In genomic region chr11:75210755-75211154, GRCm38 (mm10) we compare ENCODE assay signal across 20 mouse cellular contexts. TPM values are rescaled to one million over a fixed set of nuclear protein-coding genes. Genes with fewer than 3 reads are reported as not detected.
DNase-seq lines count a peak whose midpoint lies in the region; ATAC-seq and TF ChIP-seq lines count a peak whose summit lies in the region.
"Had no signal": no experiment of that assay in that cellular context is flagged by ENCODE, and none has a peak within 500 bp of the region (broad histone marks: within the 10 kb centered on the region; RNA-seq: fewer than 3 reads in every experiment).

No protein-coding gene starts in this region.

- H3K4me2 ChIP-seq in liver, embryonic 15.5 days, result peak overlapping the region; percentile 3; the same call in 1 of the 2 replicates
- H3K4me2 ChIP-seq in midbrain, embryonic 16.5 days (ENCODE audit: low read length), result no peak overlapping the region
- H3K4me2 ChIP-seq: embryonic facial prominence, embryonic 13.5 days; neural tube, embryonic 15.5 days; stomach, embryonic 15.5 days had no signal

- 62% methylated on average over 6 of the region's 6 CpGs for WGBS in liver, embryonic 15.5 days (ENCODE audit: insufficient replicate concordance)
- WGBS in midbrain, embryonic 16.5 days, result 30% methylated on average over 6 of the region's 6 CpGs

- no peak for TF ChIP-seq CTCF in layer of hippocampus, adult 2 months (conservative IDR thresholded peaks at IDR 0.05)

- peaks cover 18% of the 10 kb centered on the region for H3K27me3 ChIP-seq in liver, embryonic 15.5 days
- no peaks in the 10 kb centered on the region for H3K27me3 ChIP-seq in midbrain, embryonic 16.5 days (ENCODE audit: control insufficient read depth, insufficient read depth, low read depth, low read length)
- H3K27me3 ChIP-seq: neural tube, embryonic 15.5 days; stomach, embryonic 15.5 days had no signal

- H3K9me3 ChIP-seq in liver, embryonic 15.5 days (replicated peaks), result no peaks in the 10 kb centered on the region
- no peaks in the 10 kb centered on the region for H3K9me3 ChIP-seq in midbrain, embryonic 16.5 days (replicated peaks; ENCODE audit: control insufficient read depth, low read length, poor library complexity, severe bottlenecking)
- H3K9me3 ChIP-seq: embryonic facial prominence, embryonic 13.5 days; neural tube, embryonic 15.5 days; stomach, embryonic 15.5 days had no signal

- H3K9ac ChIP-seq in liver, embryonic 15.5 days, result no peak overlapping the region; the same call in 1 of the 2 replicates
- no peak overlapping the region for H3K9ac ChIP-seq in midbrain, embryonic 16.5 days (ENCODE audit: low read depth, low read length)
- H3K9ac ChIP-seq: embryonic facial prominence, embryonic 13.5 days; neural tube, embryonic 15.5 days; stomach, embryonic 15.5 days had no signal

- H3K36me3 ChIP-seq in liver, embryonic 15.5 days (replicated peaks), result no peaks in the 10 kb centered on the region
- no peaks in the 10 kb centered on the region for H3K36me3 ChIP-seq in midbrain, embryonic 16.5 days (ENCODE audit: control insufficient read depth, insufficient read depth, low read length)
- H3K36me3 ChIP-seq: embryonic facial prominence, embryonic 13.5 days; neural tube, embryonic 15.5 days; stomach, embryonic 15.5 days had no signal

- H3K4me3 ChIP-seq in layer of hippocampus, adult 2 months, result no peak overlapping the region
- no peak overlapping the region for H3K4me3 ChIP-seq in liver, embryonic 15.5 days (replicated peaks)
- H3K4me3 ChIP-seq in midbrain, embryonic 16.5 days (ENCODE audit: low read depth, low read length), result no peak overlapping the region
- H3K4me3 ChIP-seq: embryonic facial prominence, embryonic 13.5 days; gastrocnemius, adult 2 months; myocyte; neural tube, embryonic 15.5 days; stomach, embryonic 15.5 days had no signal

- peak overlapping the region; percentile 88; the same call in 1 of the 2 replicates for H3K27ac ChIP-seq in layer of hippocampus, adult 2 months
- H3K27ac ChIP-seq in liver, embryonic 15.5 days (replicated peaks), result peak overlapping the region; percentile 75
- peak overlapping the region; percentile 78 for H3K27ac ChIP-seq in midbrain, embryonic 16.5 days (ENCODE audit: low read length)
- H3K27ac ChIP-seq: embryonic facial prominence, embryonic 13.5 days; neural tube, embryonic 15.5 days; stomach, embryonic 15.5 days had no signal

- DNase-seq in cerebellum, adult 9-11 months, result peak; percentile 58
- no peak for DNase-seq in cerebellum, postnatal 14 days
- DNase-seq in layer of hippocampus, adult 2 months (ENCODE audit: low spot score in 2 of 2), result no peak
- no peak for DNase-seq in layer of hippocampus, postnatal 10 days (ENCODE audit: low spot score in 2 of 2)
- no peak for DNase-seq in thymus, postnatal 4 days
- no peak for DNase-seq in spleen, postnatal 36 days (ENCODE audit: low spot score in 2 of 2)
- DNase-seq: adrenal gland, postnatal 14 days; B cell, adult 2 months; gastrocnemius, adult 2 months; heart, adult 11 months; kidney, adult 9 months; kidney, postnatal 36 days; lung, postnatal 10 days had no signal

- no peak for ATAC-seq in liver, embryonic 15.5 days (ENCODE audit: insufficient read depth)
- ATAC-seq in midbrain, embryonic 16.5 days, result no peak
- ATAC-seq: inflammation-experienced regulatory T-cells, adult 6 months had no signal

- peaks cover 71% of the 10 kb centered on the region for H3K4me1 ChIP-seq in liver, embryonic 15.5 days (replicated peaks)
- peaks cover 64% of the 10 kb centered on the region for H3K4me1 ChIP-seq in midbrain, embryonic 16.5 days (ENCODE audit: control insufficient read depth, insufficient read depth, low read length)

RNA-seq across cellular contexts. Expression of gene Rtn4rl1, which starts 17.2 kb away (rescaled TPM):
- 100 to 1,000 TPM; 104 to 110 TPM for total RNA-seq in layer of hippocampus, adult 2 months (2021)
- total RNA-seq in layer of hippocampus, postnatal 10 days (2021), result 10 to 100 TPM; 54.5 to 58.5 TPM
- polyA plus RNA-seq in liver, embryonic 15.5 days (2015; fragmentation: Nextera tagmentation; extraction: Ambion mirVana), result 0.74 and 0.88 TPM in 2 replicates
- 17.8 and 19.7 TPM in 2 replicates for polyA plus RNA-seq in midbrain, embryonic 16.5 days (2015; fragmentation: Nextera tagmentation; extraction: Ambion mirVana)

RNA-seq across cellular contexts. Expression of gene Dph1, which starts 19.7 kb away (rescaled TPM):
- 10 to 100 TPM; 30.7 to 31.4 TPM for total RNA-seq in layer of hippocampus, adult 2 months (2021)
- 10 to 100 TPM; 20.8 to 21.1 TPM for total RNA-seq in layer of hippocampus, postnatal 10 days (2021)
- 10.9 and 11.6 TPM in 2 replicates for polyA plus RNA-seq in liver, embryonic 15.5 days (2015; fragmentation: Nextera tagmentation; extraction: Ambion mirVana)
- 12.5 and 14.0 TPM in 2 replicates for polyA plus RNA-seq in midbrain, embryonic 16.5 days (2015; fragmentation: Nextera tagmentation; extraction: Ambion mirVana)

RNA-seq across cellular contexts. Expression of gene Ovca2, which starts 32.1 kb away (rescaled TPM):
- 10 to 100 TPM; 19.3 to 22.4 TPM for total RNA-seq in layer of hippocampus, adult 2 months (2021)
- total RNA-seq in layer of hippocampus, postnatal 10 days (2021), result 10 to 100 TPM; 10.1 to 11.1 TPM
- 9.2 and 10.2 TPM in 2 replicates for polyA plus RNA-seq in liver, embryonic 15.5 days (2015; fragmentation: Nextera tagmentation; extraction: Ambion mirVana)
- 13.3 and 14.5 TPM in 2 replicates for polyA plus RNA-seq in midbrain, embryonic 16.5 days (2015; fragmentation: Nextera tagmentation; extraction: Ambion mirVana)

RNA-seq across cellular contexts. Expression of gene Hic1, which starts 41.4 kb away (rescaled TPM):
- 1 to 10 TPM; 3.8 to 3.9 TPM for total RNA-seq in layer of hippocampus, adult 2 months (2021)
- total RNA-seq in layer of hippocampus, postnatal 10 days (2021), result 1 to 10 TPM; 3.3 to 6.1 TPM
- 1.3 and 1.5 TPM in 2 replicates for polyA plus RNA-seq in liver, embryonic 15.5 days (2015; fragmentation: Nextera tagmentation; extraction: Ambion mirVana)
- polyA plus RNA-seq in midbrain, embryonic 16.5 days (2015; fragmentation: Nextera tagmentation; extraction: Ambion mirVana), result 1.3 and 1.8 TPM in 2 replicates
